In genomic region chr19:24556585-24556966, GRCm38 (mm10) we compare ENCODE assay signal across 8 mouse cellular contexts. TPM values are rescaled to one million over a fixed set of nuclear protein-coding genes. Genes with fewer than 3 reads are reported as not detected.
DNase-seq lines count a peak whose midpoint lies in the region; ATAC-seq and TF ChIP-seq lines count a peak whose summit lies in the region.

No protein-coding gene starts in this region.

- DNase-seq in cerebellum, adult 9-11 months = no peak
- DNase-seq in thymus, adult 2 months = peak; percentile 13
- no peak for DNase-seq in thymus, adult 18-20 months
- DNase-seq in limb, embryonic 10.5 days (ENCODE audit: low spot score) = no peak
- no peak for DNase-seq in ovary, adult 18-20 months (ENCODE audit: low spot score)
- DNase-seq in frontal cortex, postnatal 14 days (ENCODE audit: low spot score in 2 of 2) = no peak

- no peaks in the 10 kb centered on the region for H3K27me3 ChIP-seq in thymus, adult 2 months (ENCODE audit: control insufficient read depth, insufficient read depth, low read length)
- peaks cover 48% of the 10 kb centered on the region for H3K27me3 ChIP-seq in limb, embryonic 10.5 days (ENCODE audit: low read depth, poor library complexity, severe bottlenecking)
- peaks cover 3% of the 10 kb centered on the region; the same call in 1 of the 2 replicates for H3K27me3 ChIP-seq in neural tube, embryonic 14.5 days (ENCODE audit: control insufficient read depth, insufficient read depth, low read length)

- no peak for TF ChIP-seq CTCF in thymus, adult 2 months (IDR thresholded peaks at IDR 0.05; ENCODE audit: borderline replicate concordance, control insufficient read depth, extremely low read depth, insufficient read depth, low read length, poor library complexity)

- peak overlapping the region; percentile 98 for H3K4me3 ChIP-seq in thymus, adult 2 months (ENCODE audit: control insufficient read depth, insufficient read depth, low read length)
- peak overlapping the region; percentile 74 for H3K4me3 ChIP-seq in limb, embryonic 10.5 days
- H3K4me3 ChIP-seq in neural tube, embryonic 14.5 days (ENCODE audit: low read depth, low read length) = peak overlapping the region; percentile 81

- peak; percentile 2; the same call in 1 of the 2 replicates for ATAC-seq in cerebellum, adult (ENCODE audit: insufficient number of reproducible peaks, low FRiP score, low TSS enrichment)
- ATAC-seq in neural tube, embryonic 14.5 days (ENCODE audit: low read depth) = no peak

- no peaks in the 10 kb centered on the region for H3K9me3 ChIP-seq in limb, embryonic 10.5 days (replicated peaks)
- no peaks in the 10 kb centered on the region for H3K9me3 ChIP-seq in neural tube, embryonic 14.5 days (ENCODE audit: control insufficient read depth, low read length)

- H3K9ac ChIP-seq in neural tube, embryonic 14.5 days (replicated peaks; ENCODE audit: low read depth, low read length) = peak overlapping the region; percentile 81; the same call in 1 of the 2 replicates

- H3K36me3 ChIP-seq in thymus, adult 2 months (ENCODE audit: control insufficient read depth, insufficient read depth, low read length) = no peaks in the 10 kb centered on the region
- no peaks in the 10 kb centered on the region for H3K36me3 ChIP-seq in limb, embryonic 10.5 days
- no peaks in the 10 kb centered on the region for H3K36me3 ChIP-seq in neural tube, embryonic 14.5 days (ENCODE audit: control insufficient read depth, insufficient read depth, low read length)

- peak overlapping the region; percentile 71 for H3K4me2 ChIP-seq in neural tube, embryonic 14.5 days (ENCODE audit: low read depth, low read length)

- H3K27ac ChIP-seq in thymus, adult 2 months (ENCODE audit: control insufficient read depth, insufficient read depth, low read length) = no peak overlapping the region
- H3K27ac ChIP-seq in limb, embryonic 10.5 days = peak overlapping the region; percentile 81; the same call in 1 of the 2 replicates
- no peak overlapping the region for H3K27ac ChIP-seq in neural tube, embryonic 14.5 days (ENCODE audit: low read depth, low read length)

- H3K4me1 ChIP-seq in thymus, adult 2 months (replicated peaks; ENCODE audit: control insufficient read depth, insufficient read depth, low read length) = peaks cover 21% of the 10 kb centered on the region
- H3K4me1 ChIP-seq in limb, embryonic 10.5 days = peaks cover 34% of the 10 kb centered on the region
- H3K4me1 ChIP-seq in neural tube, embryonic 14.5 days (ENCODE audit: control insufficient read depth, insufficient read depth, low read length) = peaks cover 5% of the 10 kb centered on the region

- no peak for TF ChIP-seq POLR2A in thymus, adult 2 months (IDR thresholded peaks at IDR 0.05; ENCODE audit: control insufficient read depth, extremely low read depth, insufficient read depth, low read length, poor library complexity)

- WGBS in thymus, adult 2 months = under 1% methylated on average over 12 of the region's 12 CpGs
- WGBS in limb, embryonic 10.5 days = 5% methylated on average over 12 of the region's 12 CpGs
- whole genome bisulfite sequencing in neural tube, embryonic 14.5 days = under 1% methylated on average over 12 of the region's 12 CpGs

RNA-seq across cellular contexts. Expression of gene Pip5k1b, which starts 0.9 kb away (rescaled TPM):
- 5.0 TPM in 2 replicates for polyA plus RNA-seq in thymus, adult 2 months (2012; rRNA removed)
- polyA plus RNA-seq in limb, embryonic 10.5 days (2016; fragmentation: Nextera tagmentation; extraction: Ambion mirVana) = 0.28 and 0.50 TPM in 2 replicates
- 1.9 and 2.1 TPM in 2 replicates for polyA plus RNA-seq in neural tube, embryonic 14.5 days (2014; fragmentation: Nextera tagmentation; extraction: Ambion mirVana)
